In genomic region chr19:10880975-10881425, GRCm38 (mm10) we compare ENCODE assay signal across 8 mouse cellular contexts. TPM values are rescaled to one million over a fixed set of nuclear protein-coding genes. Genes with fewer than 3 reads are reported as not detected.
A peak's percentile ranks its signal among the peaks of the same experiment; 100 is the strongest.
DNase-seq lines count a peak whose midpoint lies in the region; ATAC-seq and TF ChIP-seq lines count a peak whose summit lies in the region.

No protein-coding gene starts in this region.

- TF ChIP-seq POLR2A in bone marrow, adult 2 months (IDR thresholded peaks at IDR 0.05; ENCODE audit: borderline replicate concordance, control insufficient read depth, low read depth, low read length): no peak

- H3K4me1 ChIP-seq in kidney, embryonic 15.5 days: peaks cover 34% of the 10 kb centered on the region
- peaks cover 2% of the 10 kb centered on the region; the same call in 1 of the 2 replicates for H3K4me1 ChIP-seq in bone marrow, adult 2 months (ENCODE audit: control insufficient read depth, insufficient read depth, low read length)
- H3K4me1 ChIP-seq in heart, embryonic 14.5 days (ENCODE audit: control insufficient read depth in 2 of 2, insufficient read depth in 2 of 2, low read length in 2 of 2): peaks cover 2 to 24% of the 10 kb centered on the region in 2 experiments; a peak in 3 of 4 replicates
- H3K4me1 ChIP-seq in liver, embryonic 16.5 days (ENCODE audit: control insufficient read depth, low read depth, low read length): peaks cover 15% of the 10 kb centered on the region

- H3K9ac ChIP-seq in kidney, embryonic 15.5 days: peak overlapping the region; percentile 65
- peak overlapping the region; percentile 83 for H3K9ac ChIP-seq in heart, embryonic 14.5 days (ENCODE audit: low read length)
- peak overlapping the region; percentile 76 for H3K9ac ChIP-seq in liver, embryonic 16.5 days (ENCODE audit: low read depth, low read length)

- DNase-seq in kidney, postnatal 14 days: no peak
- DNase-seq in layer of hippocampus, adult 9-11 months: no peak
- no peak for DNase-seq in embryo, embryonic 10.5 days (ENCODE audit: low spot score)
- DNase-seq in right cerebral cortex, postnatal 36 days (ENCODE audit: low spot score in 2 of 2): no peak

- WGBS in kidney, embryonic 15.5 days: 2% methylated on average over 13 of the region's 14 CpGs
- WGBS in bone marrow, adult 2 months: 7% methylated on average over 13 of the region's 14 CpGs
- WGBS in heart, embryonic 14.5 days: 1% methylated on average over 14 of the region's 14 CpGs
- WGBS in liver, embryonic 16.5 days (ENCODE audit: insufficient replicate concordance): 5% methylated on average over 14 of the region's 14 CpGs

- H3K36me3 ChIP-seq in kidney, embryonic 15.5 days: peaks cover 9% of the 10 kb centered on the region; the same call in 1 of the 2 replicates
- H3K36me3 ChIP-seq in heart, embryonic 14.5 days (ENCODE audit: control insufficient read depth, insufficient read depth, low read length): peaks cover 7% of the 10 kb centered on the region; the same call in 1 of the 2 replicates
- no peaks in the 10 kb centered on the region for H3K36me3 ChIP-seq in liver, embryonic 16.5 days (ENCODE audit: control insufficient read depth, insufficient read depth)

- peak; percentile 31 for ATAC-seq in kidney, embryonic 15.5 days (replicated peaks; ENCODE audit: low FRiP score)
- peak; percentile 58 for ATAC-seq in heart, embryonic 14.5 days (ENCODE audit: insufficient number of reproducible peaks, insufficient read depth, low FRiP score, low read depth)
- ATAC-seq in liver, embryonic 16.5 days (ENCODE audit: low read depth): no peak; the same call in none of the 2 replicates

- H3K9me3 ChIP-seq in kidney, embryonic 15.5 days (replicated peaks): peaks cover 10% of the 10 kb centered on the region; the same call in 1 of the 2 replicates
- H3K9me3 ChIP-seq in heart, embryonic 14.5 days (ENCODE audit: control insufficient read depth, low read length): peaks cover 13% of the 10 kb centered on the region
- no peaks in the 10 kb centered on the region; the same call in 1 of the 2 replicates for H3K9me3 ChIP-seq in liver, embryonic 16.5 days (replicated peaks; ENCODE audit: control insufficient read depth, low read length)

- H3K4me3 ChIP-seq in kidney, embryonic 15.5 days (replicated peaks): peak overlapping the region; percentile 63
- peak overlapping the region; percentile 80 for H3K4me3 ChIP-seq in bone marrow, adult 2 months (replicated peaks; ENCODE audit: control insufficient read depth, low read depth, low read length)
- peak overlapping the region; percentile 53 to 67 for H3K4me3 ChIP-seq in heart, embryonic 14.5 days (ENCODE audit: control insufficient read depth in 1 of 2, insufficient read depth in 1 of 2, low read depth in 1 of 2, low read length in 2 of 2)
- H3K4me3 ChIP-seq in liver, embryonic 16.5 days (ENCODE audit: low read depth, low read length): peak overlapping the region; percentile 65

- peak overlapping the region; percentile 96 for H3K4me2 ChIP-seq in kidney, embryonic 15.5 days
- H3K4me2 ChIP-seq in heart, embryonic 14.5 days (ENCODE audit: low read length): peak overlapping the region; percentile 97
- H3K4me2 ChIP-seq in liver, embryonic 16.5 days (ENCODE audit: low read depth, low read length): peak overlapping the region; percentile 96

- H3K27me3 ChIP-seq in kidney, embryonic 15.5 days: no peaks in the 10 kb centered on the region
- no peaks in the 10 kb centered on the region for H3K27me3 ChIP-seq in heart, embryonic 14.5 days (ENCODE audit: control insufficient read depth, insufficient read depth, low read length)
- no peaks in the 10 kb centered on the region for H3K27me3 ChIP-seq in liver, embryonic 16.5 days (ENCODE audit: control insufficient read depth, insufficient read depth, low read depth, low read length)

- H3K27ac ChIP-seq in kidney, embryonic 15.5 days: peak overlapping the region; percentile 95
- H3K27ac ChIP-seq in bone marrow, adult 2 months (ENCODE audit: control insufficient read depth, insufficient read depth, low read depth, low read length, poor library complexity): no peak overlapping the region
- peak overlapping the region in 1 of 2 experiments; percentile 97; a peak in 3 of 4 replicates for H3K27ac ChIP-seq in heart, embryonic 14.5 days (replicated peaks in 1 of 2; ENCODE audit: control insufficient read depth in 1 of 2, insufficient read depth in 1 of 2, low read depth in 2 of 2, low read length in 2 of 2)
- no peak overlapping the region; the same call in 1 of the 2 replicates for H3K27ac ChIP-seq in liver, embryonic 16.5 days (ENCODE audit: low read length)

- TF ChIP-seq CTCF in bone marrow, adult 2 months (IDR thresholded peaks at IDR 0.05; ENCODE audit: control insufficient read depth, insufficient read depth, low read length): no peak

RNA-seq across cellular contexts. Expression of gene Tmem109, which starts 0.8 kb away (rescaled TPM):
- 93.6 and 105 TPM in 2 replicates for polyA plus RNA-seq in kidney, embryonic 15.5 days (2015; fragmentation: Nextera tagmentation; extraction: Ambion mirVana)
- polyA plus RNA-seq in bone marrow, adult 2 months (2011; ENCODE audit: insufficient read depth, insufficient read length, low replicate concordance, missing spikeins): 5.1 and 11.5 TPM in 2 replicates
- 92.4 and 94.5 TPM in 2 replicates for polyA plus RNA-seq in heart, embryonic 14.5 days (2014; fragmentation: Nextera tagmentation; extraction: Ambion mirVana)
- 16.9 and 20.0 TPM in 2 replicates for polyA plus RNA-seq in liver, embryonic 16.5 days (2015; fragmentation: Nextera tagmentation; extraction: Ambion mirVana)

RNA-seq across cellular contexts. Expression of gene Tmem132a, which starts 11.3 kb away (rescaled TPM):
- polyA plus RNA-seq in kidney, embryonic 15.5 days (2015; fragmentation: Nextera tagmentation; extraction: Ambion mirVana): 77.5 and 89.7 TPM in 2 replicates
- polyA plus RNA-seq in bone marrow, adult 2 months (2011; ENCODE audit: insufficient read depth, insufficient read length, low replicate concordance, missing spikeins): 1.4 TPM in 1 of 2 replicates, not detected in the other
- 31.6 and 37.0 TPM in 2 replicates for polyA plus RNA-seq in heart, embryonic 14.5 days (2014; fragmentation: Nextera tagmentation; extraction: Ambion mirVana)
- polyA plus RNA-seq in liver, embryonic 16.5 days (2015; fragmentation: Nextera tagmentation; extraction: Ambion mirVana): 2.7 and 3.1 TPM in 2 replicates

RNA-seq across cellular contexts. Expression of gene Prpf19, which starts 14.0 kb away (rescaled TPM):
- polyA plus RNA-seq in kidney, embryonic 15.5 days (2015; fragmentation: Nextera tagmentation; extraction: Ambion mirVana): 48.1 and 49.4 TPM in 2 replicates
- polyA plus RNA-seq in bone marrow, adult 2 months (2011; ENCODE audit: insufficient read depth, insufficient read length, low replicate concordance, missing spikeins): 24.2 and 58.3 TPM in 2 replicates
- polyA plus RNA-seq in heart, embryonic 14.5 days (2014; fragmentation: Nextera tagmentation; extraction: Ambion mirVana): 32.0 and 35.3 TPM in 2 replicates
- 11.7 and 12.2 TPM in 2 replicates for polyA plus RNA-seq in liver, embryonic 16.5 days (2015; fragmentation: Nextera tagmentation; extraction: Ambion mirVana)

RNA-seq across cellular contexts. Expression of gene Zp1, which starts 39.4 kb away (rescaled TPM):
- not detected in 2 replicates for polyA plus RNA-seq in kidney, embryonic 15.5 days (2015; fragmentation: Nextera tagmentation; extraction: Ambion mirVana)
- not detected in 2 replicates for polyA plus RNA-seq in bone marrow, adult 2 months (2011; ENCODE audit: insufficient read depth, insufficient read length, low replicate concordance, missing spikeins)
- not detected in 2 replicates for polyA plus RNA-seq in heart, embryonic 14.5 days (2014; fragmentation: Nextera tagmentation; extraction: Ambion mirVana)
- polyA plus RNA-seq in liver, embryonic 16.5 days (2015; fragmentation: Nextera tagmentation; extraction: Ambion mirVana): not detected in 2 replicates

RNA-seq across cellular contexts. Expression of gene Slc15a3, which starts 41.5 kb away (rescaled TPM):
- 0.31 and 0.39 TPM in 2 replicates for polyA plus RNA-seq in kidney, embryonic 15.5 days (2015; fragmentation: Nextera tagmentation; extraction: Ambion mirVana)
- polyA plus RNA-seq in bone marrow, adult 2 months (2011; ENCODE audit: insufficient read depth, insufficient read length, low replicate concordance, missing spikeins): 9.5 and 19.7 TPM in 2 replicates
- polyA plus RNA-seq in heart, embryonic 14.5 days (2014; fragmentation: Nextera tagmentation; extraction: Ambion mirVana): 0.46 and 0.66 TPM in 2 replicates
- 1.5 and 1.8 TPM in 2 replicates for polyA plus RNA-seq in liver, embryonic 16.5 days (2015; fragmentation: Nextera tagmentation; extraction: Ambion mirVana)
